Mouse (Mus musculus) cerebellum, adult 8-10 months (tissue): ENCODE results near the gene Pak6.

ENCODE experiments used
- DNase-seq: peaks from one replicate; pipeline ENCODE4 v3.0.0; 2022

The Pak6 gene

DNA sequence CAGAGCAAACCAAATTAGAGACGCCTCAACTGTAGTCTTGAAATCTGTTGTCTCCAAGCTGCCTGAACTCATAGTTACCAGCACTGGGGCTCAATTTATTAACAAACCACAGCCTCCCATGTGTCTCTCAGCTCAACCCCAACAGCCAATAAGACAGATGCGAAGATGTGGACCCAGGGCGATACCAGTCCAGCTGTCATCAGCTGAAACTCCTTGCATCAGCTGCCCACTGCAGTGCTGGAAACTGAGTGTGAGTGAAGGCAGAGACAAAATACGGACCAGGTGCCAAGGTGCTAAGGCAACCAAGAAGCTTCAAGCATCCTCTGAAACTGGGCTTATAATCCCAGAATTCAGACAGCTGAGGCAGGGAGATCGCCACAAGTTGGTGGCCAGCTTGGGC lies 68.9 kb downstream of the Pak6 start:
- no peak for DNase-seq

DNA sequence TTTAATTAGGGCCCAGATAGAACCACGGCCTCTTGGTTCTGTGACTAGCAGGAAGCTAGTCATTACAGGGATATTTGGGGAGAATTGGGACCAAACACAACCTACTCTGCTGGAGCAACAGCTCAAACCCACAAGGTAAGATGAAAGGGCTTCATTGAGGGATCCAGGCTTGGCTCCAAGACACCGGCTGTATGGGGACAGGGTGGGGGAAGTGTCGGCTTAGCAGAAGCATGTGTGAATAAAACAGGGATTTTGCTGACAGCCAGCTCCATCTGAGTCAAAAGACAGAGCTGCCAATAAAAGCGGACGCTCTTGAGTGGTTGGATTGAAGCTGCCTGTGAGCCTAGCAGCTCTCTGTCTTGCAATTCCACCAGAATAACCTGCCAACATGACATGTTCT lies 70.2 kb downstream of the Pak6 start:
- no peak for DNase-seq

DNA sequence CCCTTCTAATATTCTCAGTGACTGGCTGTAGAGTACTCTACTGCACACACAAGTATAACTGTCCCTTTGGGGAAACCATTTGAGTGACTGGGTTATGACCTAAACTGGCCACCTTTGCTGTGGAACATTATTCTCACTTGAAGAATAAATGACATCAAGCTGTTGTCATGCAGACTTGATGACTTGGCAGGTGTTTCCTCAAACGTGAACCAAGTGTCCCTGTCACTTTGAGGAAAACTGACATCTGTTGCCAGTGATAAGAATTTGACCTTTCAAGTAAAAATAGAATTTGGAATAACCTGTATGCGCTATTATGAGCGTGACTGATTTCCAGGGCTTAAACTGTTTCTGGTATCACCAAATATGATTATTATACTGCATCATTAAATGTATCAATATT lies 77.2 kb downstream of the Pak6 start:
- no peak for DNase-seq

DNA sequence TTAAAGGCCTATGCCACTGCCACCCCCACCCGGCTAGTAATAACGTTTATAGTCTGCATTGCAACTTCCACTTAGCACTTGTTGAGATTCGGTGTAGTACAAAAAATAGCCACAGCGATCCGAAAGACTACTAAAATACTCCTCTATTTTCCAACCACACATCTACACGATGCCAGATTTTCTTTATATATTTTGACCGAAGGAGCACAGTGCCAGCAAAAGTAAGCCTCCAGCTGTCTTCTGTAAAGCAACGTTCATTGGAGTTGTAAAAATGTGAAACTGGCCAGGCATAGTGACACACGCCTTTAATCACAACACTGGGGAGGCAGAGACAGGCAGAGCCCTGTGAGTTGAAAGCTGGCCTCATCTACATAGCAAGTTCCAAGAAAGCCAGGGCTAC lies 78.1 kb downstream of the Pak6 start:
- DNase-seq = no peak

DNA sequence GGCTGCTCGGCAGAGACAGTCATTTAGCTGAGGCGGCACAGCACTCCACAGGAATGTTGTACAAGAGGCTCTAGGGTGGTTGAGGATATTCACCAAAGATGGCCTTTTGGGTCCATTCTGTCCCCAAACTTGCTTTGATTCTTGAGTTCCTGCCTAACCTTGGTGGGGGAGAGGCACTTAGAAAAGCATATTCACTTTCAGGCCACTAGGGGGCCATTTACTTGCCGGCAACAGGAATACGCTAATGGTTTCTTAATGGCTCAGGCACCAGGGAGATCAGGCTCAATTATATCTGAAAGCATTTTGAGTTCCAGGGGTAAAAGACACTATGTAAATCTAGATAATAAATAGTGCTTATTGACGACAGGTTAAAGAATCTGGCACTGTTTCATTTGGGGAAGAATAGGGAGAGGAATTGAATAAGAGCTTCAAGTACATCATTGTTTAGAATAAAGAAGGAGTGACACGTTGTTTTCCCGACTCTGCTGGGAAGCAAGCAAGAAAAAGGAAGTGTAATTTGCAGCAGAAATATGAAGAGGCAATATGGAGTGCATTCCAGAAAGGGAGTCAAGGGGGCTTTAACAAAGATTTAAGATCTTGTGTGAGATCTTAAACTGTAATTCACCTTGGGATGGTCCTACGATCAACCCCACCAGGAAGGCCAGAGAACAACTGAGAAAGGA lies 80.3 kb downstream of the Pak6 start:
- DNase-seq = peak; percentile 53

DNA sequence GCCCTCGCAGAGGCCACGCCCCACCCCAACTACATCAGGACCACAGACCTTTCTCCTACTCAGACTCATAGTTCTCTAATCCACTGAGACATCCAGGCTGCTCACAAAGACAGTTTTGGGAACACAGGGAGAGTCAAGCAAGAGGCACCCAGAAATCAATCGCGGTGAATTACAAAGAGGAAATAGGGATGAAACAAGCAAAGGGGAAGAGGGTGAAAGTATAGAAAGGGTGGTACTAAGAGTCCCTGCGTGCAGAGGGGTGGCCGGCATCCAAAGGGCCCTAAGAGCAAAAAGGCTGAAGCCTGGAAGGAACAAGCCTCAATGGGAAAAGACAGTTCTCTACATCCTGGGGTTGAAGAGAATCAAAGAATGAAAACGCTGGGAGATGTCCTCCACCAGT lies 81.5 kb downstream of the Pak6 start:
- peak; percentile 5 for DNase-seq

DNA sequence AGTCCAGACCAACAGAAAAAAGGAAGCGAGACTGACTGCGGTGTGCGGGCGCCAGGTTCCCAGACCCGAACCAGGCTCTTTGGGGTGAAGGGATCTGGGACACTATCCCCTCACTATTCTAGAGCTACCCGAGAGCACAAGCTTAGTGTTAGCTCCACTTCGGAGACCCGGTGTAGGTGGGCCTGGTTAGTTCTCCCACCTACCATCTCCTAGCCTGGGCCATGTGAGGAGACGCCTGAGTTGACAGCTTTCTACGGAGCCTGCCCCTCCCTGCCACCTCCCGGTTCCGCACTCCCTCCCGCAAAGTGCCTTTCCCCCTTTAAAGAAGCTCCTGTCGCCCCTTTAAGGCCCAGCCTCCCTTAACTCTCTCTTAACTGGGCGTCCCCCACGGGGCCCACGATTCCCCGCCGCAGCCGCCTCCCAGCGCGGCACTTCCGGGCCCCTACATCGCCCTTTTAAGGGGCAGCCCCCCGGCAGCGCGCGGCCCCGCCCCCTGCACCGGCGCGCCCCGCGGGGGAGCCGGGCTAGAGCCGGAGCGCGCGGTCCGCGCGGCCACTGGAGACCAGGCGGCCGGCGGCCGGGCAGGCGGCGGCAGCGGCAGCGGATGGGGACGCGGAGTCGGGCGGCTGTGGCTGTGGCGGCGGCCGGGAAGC lies 82.3 kb downstream of the Pak6 start, which contains the start of gene Inafm2:
Gene Inafm2 (plus strand): TSS at position 527 of the 653 bp plus-strand sequence.
- peak; percentile 89 for DNase-seq

DNA sequence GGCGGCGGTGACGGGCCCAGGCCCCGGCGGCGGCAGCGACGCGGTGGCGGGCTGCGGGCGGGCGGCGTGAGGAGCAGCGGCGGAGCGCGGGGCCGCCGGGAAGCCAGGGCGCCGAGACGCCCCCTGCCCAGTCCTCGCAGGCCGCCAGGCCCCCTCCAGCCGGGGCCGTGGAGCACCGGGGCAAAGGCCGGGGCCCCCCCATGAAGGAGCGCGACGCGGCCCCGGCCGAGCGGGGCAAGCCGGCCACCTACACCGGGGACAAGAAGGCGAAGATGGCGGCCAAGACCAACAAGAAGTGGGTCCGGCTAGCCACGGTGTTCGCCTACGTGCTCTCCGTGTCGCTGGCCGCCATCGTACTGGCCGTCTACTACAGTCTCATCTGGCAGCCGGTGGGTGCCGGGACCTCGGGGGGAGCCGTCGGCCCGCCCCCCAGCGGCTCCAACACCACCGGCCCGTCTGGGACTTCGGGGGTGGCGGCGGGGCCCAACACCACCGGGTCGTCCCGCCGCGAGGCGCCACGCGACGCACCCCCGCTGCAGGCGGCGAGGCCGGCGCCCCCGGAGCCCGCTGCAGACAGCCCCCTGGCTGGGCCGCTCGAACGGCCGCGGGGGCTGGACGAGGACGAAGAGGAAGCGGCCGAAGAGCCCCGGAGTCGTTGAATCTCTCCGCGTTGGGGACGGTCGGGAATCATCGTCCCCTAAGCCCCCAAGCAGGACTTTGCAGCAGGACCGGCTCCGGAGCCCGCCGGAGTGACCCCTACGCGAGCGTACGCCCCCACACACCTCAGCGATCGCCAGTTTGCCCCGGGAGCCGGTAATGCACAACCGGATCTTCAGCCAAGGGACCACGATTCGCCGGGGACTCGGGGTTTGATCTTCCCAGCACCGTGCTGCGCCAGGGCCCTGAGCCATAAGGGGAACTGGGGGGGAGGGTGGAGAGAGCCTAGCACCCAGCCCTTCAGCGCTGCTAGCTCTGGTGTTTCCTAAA lies 83.1 kb downstream of the Pak6 start:
- peak; percentile 53 for DNase-seq

DNA sequence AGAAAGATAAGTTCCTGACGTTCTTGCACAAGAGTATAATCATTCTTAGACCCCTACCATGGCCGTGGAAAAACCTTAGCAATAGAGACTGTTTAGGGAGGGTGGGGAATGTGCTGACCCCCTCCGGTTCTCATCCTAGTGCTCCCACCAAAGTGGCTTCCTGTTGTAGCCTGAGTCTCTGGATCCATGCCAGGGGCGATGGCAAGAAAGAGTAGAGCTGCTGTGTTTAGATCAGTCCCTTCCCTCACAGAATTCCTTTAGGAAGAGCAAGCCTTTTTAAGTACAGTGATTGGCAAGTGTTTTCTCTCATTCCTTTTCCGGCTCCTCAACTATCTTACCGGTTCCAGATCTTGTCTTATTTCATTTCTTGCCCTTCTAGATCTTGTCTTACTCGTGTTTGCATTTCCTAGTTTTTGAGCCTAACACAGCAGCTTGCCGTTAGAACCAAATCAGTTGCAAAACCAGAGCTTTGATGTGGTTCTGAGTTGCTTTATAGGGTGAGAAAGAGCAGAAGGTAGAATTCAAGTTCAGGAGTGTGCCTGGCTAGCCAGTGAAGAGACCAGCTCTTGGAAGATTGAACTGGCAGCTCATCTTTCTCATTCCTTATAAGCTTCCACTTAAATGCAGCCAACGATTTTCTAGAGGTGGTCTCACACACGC lies 84.3 kb downstream of the Pak6 start:
- peak; percentile 50 for DNase-seq
